Mouse (Mus musculus) kidney, postnatal 14 days (tissue): ENCODE results near the gene Shb.

Experiments
- DNase-seq: peaks from one replicate; pipeline ENCODE4 v3.0.0; 2022; ENCODE audit warnings: mixed read lengths

The Shb gene

GRCm38 (mm10) chr4:45532375-45532774, at the start of gene Shb:
Gene Shb (minus strand): TSS chr4:45532470.
- peak; percentile 94 for DNase-seq

DNA sequence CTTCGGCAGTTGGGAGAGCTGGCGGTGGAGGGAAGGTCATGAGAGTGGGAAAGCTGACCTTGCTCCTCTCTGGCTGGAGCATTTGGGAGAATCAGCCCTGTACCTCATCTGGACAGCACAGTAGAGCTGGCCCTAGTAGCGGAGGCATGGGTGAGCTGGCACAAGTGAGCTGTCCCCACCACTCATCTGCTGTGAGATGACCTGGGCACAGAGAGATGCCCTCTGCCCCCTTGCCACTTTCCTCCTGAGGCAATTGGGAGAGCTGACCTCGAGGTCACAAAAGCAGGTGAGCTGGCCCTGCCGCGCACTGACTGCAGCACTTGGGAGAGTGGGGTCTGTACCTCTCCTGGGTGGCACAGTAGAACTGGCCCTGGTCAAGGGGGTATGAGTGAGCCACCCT, 48.8 kb upstream of the Shb start:
- no peak for DNase-seq

GRCm38 (mm10) chr4:45578554-45579370, 46.5 kb upstream of the Shb start:
- DNase-seq: peak; percentile 68

- DNase-seq: no peak
Measured at GRCm38 (mm10) chr4:45577631-45578030, 45.4 kb upstream of the Shb start.

DNA sequence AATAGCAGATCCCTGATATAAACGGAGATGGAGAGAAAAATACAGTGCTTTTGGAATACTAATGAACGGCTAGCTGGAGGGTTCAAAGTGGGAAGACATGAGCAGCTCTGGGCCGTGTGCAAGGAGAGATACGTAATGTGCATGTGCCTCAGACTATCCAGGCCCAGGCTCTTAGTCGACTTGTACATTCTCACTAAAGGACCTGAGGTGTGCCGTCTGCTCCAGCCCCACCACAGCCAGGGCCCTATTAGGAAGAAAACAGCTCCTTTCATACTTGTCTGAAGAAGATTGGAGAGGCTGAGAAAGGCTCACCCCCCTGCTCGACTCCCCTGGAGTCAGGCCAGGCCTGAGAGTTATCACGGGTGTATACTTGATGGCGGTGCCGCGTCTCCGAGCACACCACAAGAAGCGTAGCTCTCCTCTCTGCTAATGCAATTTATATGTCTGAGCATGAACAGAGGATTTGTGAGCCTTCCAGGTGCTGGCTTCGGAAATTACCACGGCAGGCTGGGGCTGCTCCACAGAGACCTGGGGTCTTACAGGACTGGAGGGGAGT, 42.4 kb upstream of the Shb start:
- DNase-seq: no peak

DNA sequence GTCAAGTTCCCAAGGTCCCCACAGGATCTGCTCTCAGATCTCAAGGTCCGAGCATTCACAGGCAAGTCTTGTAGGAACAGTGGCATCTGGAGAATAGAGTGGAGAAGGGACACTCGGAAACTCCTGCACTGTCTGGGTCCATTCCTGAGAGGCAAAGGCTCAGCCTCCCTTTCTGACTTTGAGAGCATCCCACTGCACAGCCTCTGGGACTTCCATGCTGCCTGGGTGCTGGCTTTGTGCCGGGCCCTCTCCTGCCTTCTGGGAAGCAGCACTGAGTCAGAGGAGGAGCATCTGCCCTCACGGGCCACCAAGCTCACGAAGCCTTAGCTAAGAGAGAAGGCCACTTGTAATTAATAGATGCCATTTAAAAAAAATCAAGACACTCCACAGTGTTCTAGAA, 37.3 kb upstream of the Shb start:
- no peak for DNase-seq

DNA sequence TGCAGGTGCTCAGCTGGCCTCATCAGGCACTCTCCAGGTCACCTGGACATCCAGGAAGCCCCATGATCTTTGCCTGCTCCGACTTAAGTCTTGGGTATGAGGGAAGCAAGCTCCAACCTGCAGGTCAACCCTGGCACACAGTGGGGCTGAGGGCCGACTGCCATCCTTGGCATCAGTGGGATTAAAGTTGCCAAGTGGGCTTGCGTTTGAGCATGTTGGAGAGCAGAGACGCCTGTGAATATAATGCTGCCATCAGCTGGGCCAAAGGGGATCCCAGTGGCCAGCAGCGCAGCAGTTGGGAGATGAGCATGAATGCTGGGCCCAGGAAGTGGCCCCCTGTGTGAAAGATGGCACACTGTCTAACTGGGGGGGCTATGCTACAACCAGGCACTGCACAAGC, 25.9 kb upstream of the Shb start:
- no peak for DNase-seq

DNA sequence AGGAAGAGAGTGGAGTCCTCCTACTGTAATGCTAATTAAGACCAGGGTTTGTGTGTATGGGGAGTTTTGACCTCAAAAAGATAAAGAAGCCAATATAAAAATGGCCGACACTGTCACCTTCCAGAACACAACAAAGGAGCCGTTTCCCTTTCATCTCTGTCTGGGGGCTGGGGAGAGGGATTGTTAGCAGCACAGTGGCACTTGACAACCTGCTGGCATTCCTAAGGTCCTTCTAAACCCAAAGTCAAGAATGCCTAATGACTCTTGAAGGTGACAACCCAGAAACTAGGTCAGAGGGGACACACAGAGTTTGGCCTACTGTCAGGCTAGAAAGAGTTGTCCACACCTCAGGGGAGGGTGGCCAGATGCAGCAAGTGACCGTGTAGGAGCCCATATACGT, 20.3 kb upstream of the Shb start:
- DNase-seq: no peak

- DNase-seq: no peak
Measured at GRCm38 (mm10) chr4:45550970-45551369, 18.7 kb upstream of the Shb start.

DNA sequence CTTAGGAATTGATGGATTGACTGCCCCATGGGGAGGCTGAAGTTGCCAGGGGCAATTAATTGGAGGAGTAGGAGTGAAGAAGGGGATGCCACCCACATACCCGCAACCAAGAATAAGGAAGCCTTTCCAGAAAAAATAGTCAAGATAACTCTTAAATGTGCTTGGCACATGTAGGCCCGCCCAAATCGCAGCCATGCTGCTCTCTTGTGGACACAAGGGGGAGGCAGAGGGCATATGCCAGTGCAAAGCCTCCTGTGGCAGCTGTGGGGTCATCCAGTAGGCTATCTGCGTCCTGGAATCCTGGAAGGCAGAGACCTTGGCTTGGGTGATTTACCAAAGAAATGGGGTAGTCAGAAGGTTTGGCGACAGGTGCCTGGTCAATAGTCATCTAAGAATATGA, 17.2 kb upstream of the Shb start:
- DNase-seq: peak; percentile 63

GRCm38 (mm10) chr4:45545851-45546250, 13.6 kb upstream of the Shb start:
- no peak for DNase-seq

DNA sequence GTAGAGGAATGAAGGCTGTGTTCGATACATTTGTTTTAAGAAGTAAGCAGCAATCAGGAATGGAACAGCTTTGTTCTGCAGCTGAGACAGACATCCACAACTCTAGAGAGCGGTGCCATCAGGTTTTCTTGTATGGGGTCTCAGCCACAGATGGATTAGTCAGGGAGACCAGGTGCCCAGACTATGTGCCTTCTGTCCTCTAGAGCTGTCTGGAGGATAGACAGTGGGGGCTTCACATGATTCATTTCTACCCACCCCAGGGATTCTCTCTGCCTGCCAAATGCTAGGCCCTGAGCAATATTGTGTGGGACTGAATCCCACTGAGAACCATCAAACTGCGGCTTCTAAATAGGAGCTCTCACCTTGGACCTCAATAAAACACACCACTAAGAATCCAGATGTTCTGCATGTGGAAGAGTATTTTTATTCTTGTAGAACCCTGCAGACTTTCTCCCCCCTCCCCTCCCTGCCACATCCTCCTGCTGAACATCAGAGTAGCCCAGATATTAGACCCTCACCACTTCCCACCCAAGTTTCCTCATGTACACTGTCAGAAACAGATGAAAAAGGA, 11.3 kb upstream of the Shb start:
- DNase-seq: no peak

GRCm38 (mm10) chr4:45540151-45540933, 8.1 kb upstream of the Shb start:
- no peak for DNase-seq

DNA sequence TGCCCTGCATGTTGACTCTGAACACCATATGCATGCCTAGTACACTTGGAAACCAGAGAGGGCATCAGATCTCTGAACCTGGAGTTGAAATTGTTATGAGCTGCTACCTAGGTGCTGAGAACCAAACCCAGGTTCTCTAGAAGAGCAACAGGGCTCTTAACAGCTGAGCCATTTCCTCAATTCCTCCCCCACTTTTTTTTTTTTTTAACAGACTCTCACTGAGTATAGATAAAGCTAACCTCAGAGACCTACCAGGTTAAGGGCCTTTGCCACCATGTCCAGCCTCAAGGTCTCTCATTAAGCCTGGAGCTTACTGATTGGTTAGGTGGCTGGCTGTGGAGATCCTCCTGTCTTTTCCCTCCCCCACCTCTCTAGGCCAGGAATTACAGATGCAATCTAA, 6.9 kb upstream of the Shb start:
- DNase-seq: no peak

DNA sequence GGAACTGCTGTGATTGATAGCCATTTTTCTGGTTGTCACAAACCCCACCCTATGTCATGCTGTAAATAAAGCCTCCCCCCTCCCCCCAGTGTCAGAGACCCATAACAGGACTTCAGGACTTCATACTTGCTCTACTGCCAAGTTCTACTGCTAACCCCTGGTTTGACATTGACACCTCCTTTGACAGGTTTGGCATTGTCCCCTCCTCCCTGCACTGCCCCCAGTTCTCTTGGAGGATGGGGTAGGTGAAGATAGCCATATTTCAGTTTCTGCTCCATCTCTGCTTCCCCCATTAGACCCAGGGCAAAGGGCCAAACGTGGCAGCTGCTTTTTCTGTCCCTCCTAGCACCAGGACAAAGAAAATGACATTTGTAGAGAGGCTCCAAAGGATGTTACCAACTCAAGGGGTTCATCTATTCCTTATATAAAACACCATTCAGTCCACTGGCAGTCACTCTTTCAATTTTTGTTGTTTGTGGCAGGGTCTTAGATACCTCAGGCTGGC, 1.2 kb upstream of the Shb start:
- DNase-seq: no peak

- peak; percentile 98 for DNase-seq
Measured at GRCm38 (mm10) chr4:45530662-45531542, 1.4 kb downstream of the Shb start.

DNA sequence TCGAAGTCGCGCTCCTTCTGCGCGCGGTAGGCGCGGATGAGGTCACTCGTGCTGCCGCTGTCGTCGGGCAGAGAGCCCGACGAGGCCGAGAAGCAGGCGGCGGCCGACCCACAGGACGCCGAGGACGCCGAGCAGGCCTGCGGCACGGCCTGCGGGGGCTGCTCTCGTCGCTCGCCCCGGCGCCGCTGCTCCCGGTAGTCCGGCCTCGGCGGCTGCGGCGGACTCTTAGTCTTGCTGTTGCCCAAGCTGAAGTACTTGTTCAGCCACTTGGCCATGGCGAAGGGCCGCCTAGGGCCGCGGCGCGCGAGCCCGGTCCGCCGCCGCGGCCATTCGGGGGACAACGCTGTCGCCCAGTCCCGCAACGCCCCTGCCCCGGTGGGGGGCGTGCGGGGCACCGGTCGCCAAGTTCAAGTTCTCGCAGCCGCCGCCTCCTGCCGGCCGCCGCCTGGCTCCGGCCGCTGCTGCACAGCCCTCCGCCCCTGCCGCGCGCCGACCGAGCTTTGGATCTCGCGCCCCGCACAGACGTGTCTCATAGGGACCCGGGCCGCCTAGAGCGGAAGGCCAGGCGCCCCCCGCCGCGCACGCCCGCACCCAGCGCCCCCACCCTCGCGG, 2.2 kb downstream of the Shb start:
- peak; percentile 62 for DNase-seq

DNA sequence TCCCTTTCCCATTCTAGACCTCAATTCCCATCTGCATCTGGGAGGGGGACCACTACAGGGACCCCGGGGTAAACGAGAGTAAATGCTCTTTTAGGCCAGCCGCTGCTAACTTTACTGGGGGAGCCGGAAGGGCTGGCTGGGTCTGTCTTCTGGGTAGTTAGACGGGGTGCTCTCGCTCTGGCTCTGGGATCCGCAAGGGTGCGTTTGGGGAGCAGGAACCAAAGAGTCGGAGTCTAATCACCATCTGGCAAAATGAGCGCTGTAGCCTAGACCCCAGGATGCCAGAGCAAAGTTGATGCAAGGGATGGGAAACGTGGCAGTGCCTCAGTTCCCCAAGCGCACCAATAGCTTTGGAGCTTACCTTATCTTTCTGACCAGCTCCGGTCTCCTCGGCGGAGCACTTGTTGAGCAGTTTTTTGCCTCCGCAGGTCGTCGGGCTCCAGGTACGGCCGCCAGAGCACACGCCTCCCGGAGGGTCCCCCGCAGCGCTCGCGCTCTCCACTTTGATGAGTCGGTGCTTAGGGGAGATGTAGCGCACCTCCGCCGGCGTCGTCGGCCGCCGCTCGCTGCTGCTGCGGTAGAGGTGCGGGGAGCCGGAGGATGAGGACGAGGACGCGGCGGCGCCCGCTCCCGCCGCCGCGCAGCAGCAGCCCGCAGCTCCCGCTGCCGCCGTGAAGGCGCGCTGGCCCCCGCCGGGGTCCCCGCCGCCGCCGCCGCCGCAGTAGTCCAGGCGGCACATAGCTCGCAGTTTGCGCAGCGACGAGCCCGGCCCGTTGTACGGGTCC, 2.9 kb downstream of the Shb start:
- DNase-seq: peak; percentile 31

DNA sequence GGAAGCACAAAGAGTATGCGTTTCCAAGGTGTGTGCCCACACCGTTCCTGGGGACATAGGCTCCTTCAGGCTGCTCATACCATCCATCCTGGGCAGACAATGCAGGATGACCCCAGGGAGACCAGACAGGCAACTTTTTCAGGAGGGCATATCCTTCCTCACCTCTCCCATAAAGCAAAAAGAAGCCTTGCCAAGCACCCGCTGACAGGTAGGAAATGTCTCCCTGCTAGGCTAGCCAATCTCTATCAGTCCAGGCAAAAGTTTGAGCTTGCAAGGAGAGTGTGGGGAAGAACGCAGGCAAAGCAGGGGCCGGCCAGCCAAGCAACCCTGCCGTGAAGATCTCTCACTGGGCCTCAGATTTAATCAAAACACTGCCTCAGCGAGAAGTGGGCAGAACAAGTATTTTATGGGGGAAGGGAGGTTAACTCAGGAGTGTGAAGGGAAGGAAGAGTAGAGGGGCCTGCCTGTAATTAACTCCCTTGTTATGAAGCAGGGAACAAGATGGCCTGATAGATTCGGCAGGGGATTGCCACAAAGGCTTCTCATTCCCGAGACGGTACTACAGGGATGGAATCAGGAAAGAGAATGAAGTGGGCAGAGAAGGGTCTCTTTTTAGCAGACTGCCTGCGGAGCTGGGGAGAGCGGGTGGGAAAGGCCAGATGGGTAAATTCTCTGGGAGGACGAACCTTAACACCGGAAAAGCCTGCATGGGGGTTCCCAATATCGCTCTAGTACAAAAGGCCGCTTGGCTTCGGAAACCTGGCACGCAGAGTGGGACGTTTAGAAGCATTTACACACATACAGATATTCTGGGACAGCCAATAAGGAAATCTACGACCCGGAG, 3.7 kb downstream of the Shb start:
- peak; percentile 40 for DNase-seq
